Mouse (Mus musculus) liver, adult (tissue): ENCODE results near the gene Pcsk5.

ENCODE experiments used
- GATA4 ChIP-seq: IDR thresholded peaks from 2 replicates; pipeline ENCODE4 v1.6.1; 2014; ENCODE audit warnings: mild to moderate bottlenecking, low read length; ENCODE audit not compliant: insufficient replicate concordance

The Pcsk5 gene

GRCm38 (mm10) chr19:17591335-17591734, 246.1 kb downstream of the Pcsk5 start:
- TF ChIP-seq GATA4, result no peak

- TF ChIP-seq GATA4, result no peak
Measured at GRCm38 (mm10) chr19:17590314-17590713, 247.1 kb downstream of the Pcsk5 start.

GRCm38 (mm10) chr19:17577412-17577811, 260.0 kb downstream of the Pcsk5 start:
- TF ChIP-seq GATA4, result no peak

GRCm38 (mm10) chr19:17574564-17574963, 262.9 kb downstream of the Pcsk5 start:
- no peak for TF ChIP-seq GATA4

GRCm38 (mm10) chr19:17572315-17572714, 265.1 kb downstream of the Pcsk5 start:
- TF ChIP-seq GATA4, result no peak

- no peak for TF ChIP-seq GATA4
Measured at GRCm38 (mm10) chr19:17570936-17571335, 266.5 kb downstream of the Pcsk5 start.

- TF ChIP-seq GATA4, result no peak
Measured at GRCm38 (mm10) chr19:17567264-17567663, 270.2 kb downstream of the Pcsk5 start.

- TF ChIP-seq GATA4, result no peak
Measured at GRCm38 (mm10) chr19:17566097-17566496, 271.3 kb downstream of the Pcsk5 start.

- no peak for TF ChIP-seq GATA4
Measured at GRCm38 (mm10) chr19:17558764-17559163, 278.7 kb downstream of the Pcsk5 start.

GRCm38 (mm10) chr19:17555159-17555558, 282.3 kb downstream of the Pcsk5 start:
- no peak for TF ChIP-seq GATA4

GRCm38 (mm10) chr19:17554571-17554970, 282.9 kb downstream of the Pcsk5 start:
- TF ChIP-seq GATA4, result no peak

GRCm38 (mm10) chr19:17553396-17554100, 283.9 kb downstream of the Pcsk5 start:
- no peak for TF ChIP-seq GATA4

GRCm38 (mm10) chr19:17528746-17529532, 308.5 kb downstream of the Pcsk5 start:
- no peak for TF ChIP-seq GATA4

- TF ChIP-seq GATA4, result no peak
Measured at GRCm38 (mm10) chr19:17525558-17525957, 311.9 kb downstream of the Pcsk5 start.

- no peak for TF ChIP-seq GATA4
Measured at GRCm38 (mm10) chr19:17514456-17514855, 323.0 kb downstream of the Pcsk5 start.

GRCm38 (mm10) chr19:17511283-17511682, 326.1 kb downstream of the Pcsk5 start:
- no peak for TF ChIP-seq GATA4
